Mouse (Mus musculus): ENCODE measurements around the gene Mkln1. TPM values are rescaled to one million over a fixed set of nuclear protein-coding genes. Genes with fewer than 3 reads are reported as not detected.

Mkln1 gene
- polyA plus RNA-seq, 1 experiment from 2014 or later: 130 TPM

GRCm38 (mm10) chr6:31524121-31524520 is 125.6 kb downstream of the Mkln1 start:
- Histone ChIP-seq H3K9ac (ENCODE audit: low read depth, low read length) (no peak overlapping the region), H3K36me3 (ENCODE audit: control insufficient read depth, insufficient read depth) (peaks cover 3% of the 10 kb centered on the region; the same call in 1 of the 2 replicates), H3K4me1 (ENCODE audit: control insufficient read depth, low read depth, low read length) (peaks cover 8% of the 10 kb centered on the region), H3K27ac (ENCODE audit: low read length) (no peak overlapping the region), H3K4me3 (ENCODE audit: low read depth, low read length) (no peak overlapping the region), H3K9me3 (replicated peaks; ENCODE audit: control insufficient read depth, low read length) (no peaks in the 10 kb centered on the region), H3K27me3 (ENCODE audit: control insufficient read depth, insufficient read depth, low read depth, low read length) (no peaks in the 10 kb centered on the region), H3K4me2 (ENCODE audit: low read depth, low read length) (no peak overlapping the region)
- no peak for ATAC-seq (ENCODE audit: low read depth)
- 75% methylated on average over 13 of the region's 13 CpGs for WGBS (ENCODE audit: insufficient replicate concordance)

GRCm38 (mm10) chr6:31524647-31525046 is 126.1 kb downstream of the Mkln1 start:
- Histone ChIP-seq H3K27me3 (ENCODE audit: control insufficient read depth, insufficient read depth, low read depth, low read length) (no peaks in the 10 kb centered on the region), H3K4me2 (ENCODE audit: low read depth, low read length) (no peak overlapping the region), H3K4me3 (ENCODE audit: low read depth, low read length) (no peak overlapping the region), H3K27ac (ENCODE audit: low read length) (no peak overlapping the region), H3K9me3 (replicated peaks; ENCODE audit: control insufficient read depth, low read length) (no peaks in the 10 kb centered on the region), H3K4me1 (ENCODE audit: control insufficient read depth, low read depth, low read length) (peaks cover 3% of the 10 kb centered on the region), H3K36me3 (ENCODE audit: control insufficient read depth, insufficient read depth) (peaks cover 3% of the 10 kb centered on the region; the same call in 1 of the 2 replicates), H3K9ac (ENCODE audit: low read depth, low read length) (no peak overlapping the region)
- no peak for ATAC-seq (ENCODE audit: low read depth)
- WGBS (ENCODE audit: insufficient replicate concordance): 73% methylated on average over 8 of the region's 8 CpGs

- Histone ChIP-seq H3K4me1 (ENCODE audit: control insufficient read depth, low read depth, low read length) (no peaks in the 10 kb centered on the region), H3K9ac (ENCODE audit: low read depth, low read length) (no peak overlapping the region), H3K9me3 (replicated peaks; ENCODE audit: control insufficient read depth, low read length) (no peaks in the 10 kb centered on the region), H3K4me2 (ENCODE audit: low read depth, low read length) (no peak overlapping the region), H3K36me3 (ENCODE audit: control insufficient read depth, insufficient read depth) (peaks cover 3% of the 10 kb centered on the region; the same call in 1 of the 2 replicates), H3K4me3 (ENCODE audit: low read depth, low read length) (no peak overlapping the region), H3K27me3 (ENCODE audit: control insufficient read depth, insufficient read depth, low read depth, low read length) (no peaks in the 10 kb centered on the region), H3K27ac (ENCODE audit: low read length) (no peak overlapping the region)
- ATAC-seq (ENCODE audit: low read depth): peak; percentile 31; the same call in 1 of the 2 replicates
- WGBS (ENCODE audit: insufficient replicate concordance): 56% methylated on average over 6 of the region's 6 CpGs
These were observed 126.8 kb downstream of the Mkln1 start for GRCm38 (mm10) chr6:31525231-31525900.

GRCm38 (mm10) chr6:31526929-31527328 is 128.4 kb downstream of the Mkln1 start:
- Histone ChIP-seq H3K4me1 (ENCODE audit: control insufficient read depth, low read depth, low read length) (no peaks in the 10 kb centered on the region), H3K27ac (ENCODE audit: low read length) (no peak overlapping the region), H3K4me3 (ENCODE audit: low read depth, low read length) (no peak overlapping the region), H3K36me3 (ENCODE audit: control insufficient read depth, insufficient read depth) (peaks cover 3% of the 10 kb centered on the region; the same call in 1 of the 2 replicates), H3K27me3 (ENCODE audit: control insufficient read depth, insufficient read depth, low read depth, low read length) (no peaks in the 10 kb centered on the region), H3K9me3 (replicated peaks; ENCODE audit: control insufficient read depth, low read length) (no peaks in the 10 kb centered on the region), H3K9ac (ENCODE audit: low read depth, low read length) (no peak overlapping the region), H3K4me2 (ENCODE audit: low read depth, low read length) (no peak overlapping the region)
- WGBS (ENCODE audit: insufficient replicate concordance): 61% methylated on average over 5 of the region's 5 CpGs
- no peak for ATAC-seq (ENCODE audit: low read depth)

- H3K9me3 ChIP-seq (replicated peaks; ENCODE audit: control insufficient read depth, low read length): no peaks in the 10 kb centered on the region
- no peaks in the 10 kb centered on the region for H3K27me3 ChIP-seq (ENCODE audit: control insufficient read depth, insufficient read depth, low read depth, low read length)
- H3K4me2 ChIP-seq (ENCODE audit: low read depth, low read length): no peak overlapping the region
- H3K4me3 ChIP-seq (ENCODE audit: low read depth, low read length): no peak overlapping the region
- peaks cover 3% of the 10 kb centered on the region; the same call in 1 of the 2 replicates for H3K36me3 ChIP-seq (ENCODE audit: control insufficient read depth, insufficient read depth)
- H3K4me1 ChIP-seq (ENCODE audit: control insufficient read depth, low read depth, low read length): no peaks in the 10 kb centered on the region
- 51% methylated on average over 7 of the region's 7 CpGs for WGBS (ENCODE audit: insufficient replicate concordance)
- H3K27ac ChIP-seq (ENCODE audit: low read length): no peak overlapping the region
- no peak overlapping the region for H3K9ac ChIP-seq (ENCODE audit: low read depth, low read length)
- ATAC-seq (ENCODE audit: low read depth): peak; percentile 56
These were observed 129.4 kb downstream of the Mkln1 start for GRCm38 (mm10) chr6:31527897-31528296.

GRCm38 (mm10) chr6:31528339-31528738 is 129.8 kb downstream of the Mkln1 start:
- no peak overlapping the region for H3K4me2 ChIP-seq (ENCODE audit: low read depth, low read length)
- H3K27ac ChIP-seq (ENCODE audit: low read length): no peak overlapping the region
- no peak overlapping the region for H3K9ac ChIP-seq (ENCODE audit: low read depth, low read length)
- ATAC-seq (ENCODE audit: low read depth): no peak
- no peaks in the 10 kb centered on the region for H3K27me3 ChIP-seq (ENCODE audit: control insufficient read depth, insufficient read depth, low read depth, low read length)
- H3K36me3 ChIP-seq (ENCODE audit: control insufficient read depth, insufficient read depth): peaks cover 3% of the 10 kb centered on the region; the same call in 1 of the 2 replicates
- no peaks in the 10 kb centered on the region for H3K9me3 ChIP-seq (replicated peaks; ENCODE audit: control insufficient read depth, low read length)
- H3K4me3 ChIP-seq (ENCODE audit: low read depth, low read length): no peak overlapping the region
- 77% methylated on average over 5 of the region's 5 CpGs for WGBS (ENCODE audit: insufficient replicate concordance)
- no peaks in the 10 kb centered on the region for H3K4me1 ChIP-seq (ENCODE audit: control insufficient read depth, low read depth, low read length)

GRCm38 (mm10) chr6:31531880-31532279 is 133.3 kb downstream of the Mkln1 start:
- no peaks in the 10 kb centered on the region for H3K27me3 ChIP-seq (ENCODE audit: control insufficient read depth, insufficient read depth, low read depth, low read length)
- H3K9ac ChIP-seq (ENCODE audit: low read depth, low read length): no peak overlapping the region
- H3K4me2 ChIP-seq (ENCODE audit: low read depth, low read length): no peak overlapping the region
- no peak for ATAC-seq (ENCODE audit: low read depth)
- no peaks in the 10 kb centered on the region for H3K9me3 ChIP-seq (replicated peaks; ENCODE audit: control insufficient read depth, low read length)
- peaks cover under 1% of the 10 kb centered on the region; the same call in 1 of the 2 replicates for H3K4me1 ChIP-seq (ENCODE audit: control insufficient read depth, low read depth, low read length)
- no peak overlapping the region for H3K27ac ChIP-seq (ENCODE audit: low read length)
- 66% methylated on average over 3 of the region's 3 CpGs for WGBS (ENCODE audit: insufficient replicate concordance)
- H3K4me3 ChIP-seq (ENCODE audit: low read depth, low read length): no peak overlapping the region
- no peaks in the 10 kb centered on the region for H3K36me3 ChIP-seq (ENCODE audit: control insufficient read depth, insufficient read depth)

- Histone ChIP-seq H3K9ac (ENCODE audit: low read depth, low read length) (no peak overlapping the region), H3K27ac (ENCODE audit: low read length) (no peak overlapping the region), H3K4me2 (ENCODE audit: low read depth, low read length) (no peak overlapping the region), H3K4me3 (ENCODE audit: low read depth, low read length) (no peak overlapping the region), H3K4me1 (ENCODE audit: control insufficient read depth, low read depth, low read length) (peaks cover 13% of the 10 kb centered on the region; the same call in 1 of the 2 replicates), H3K27me3 (ENCODE audit: control insufficient read depth, insufficient read depth, low read depth, low read length) (no peaks in the 10 kb centered on the region), H3K9me3 (replicated peaks; ENCODE audit: control insufficient read depth, low read length) (no peaks in the 10 kb centered on the region), H3K36me3 (ENCODE audit: control insufficient read depth, insufficient read depth) (no peaks in the 10 kb centered on the region)
- 72% methylated on average over 5 of the region's 5 CpGs for WGBS (ENCODE audit: insufficient replicate concordance)
- ATAC-seq (ENCODE audit: low read depth): no peak
These were observed 136.2 kb downstream of the Mkln1 start for GRCm38 (mm10) chr6:31534705-31535104.

- H3K36me3 ChIP-seq (ENCODE audit: control insufficient read depth, insufficient read depth): no peaks in the 10 kb centered on the region
- H3K27ac ChIP-seq (ENCODE audit: low read length): no peak overlapping the region
- ATAC-seq (ENCODE audit: low read depth): no peak
- H3K27me3 ChIP-seq (ENCODE audit: control insufficient read depth, insufficient read depth, low read depth, low read length): no peaks in the 10 kb centered on the region
- 33% methylated on average over 4 of the region's 4 CpGs for WGBS (ENCODE audit: insufficient replicate concordance)
- no peak overlapping the region for H3K4me3 ChIP-seq (ENCODE audit: low read depth, low read length)
- H3K9ac ChIP-seq (ENCODE audit: low read depth, low read length): no peak overlapping the region
- peaks cover 20% of the 10 kb centered on the region for H3K4me1 ChIP-seq (ENCODE audit: control insufficient read depth, low read depth, low read length)
- H3K4me2 ChIP-seq (ENCODE audit: low read depth, low read length): no peak overlapping the region
- H3K9me3 ChIP-seq (replicated peaks; ENCODE audit: control insufficient read depth, low read length): no peaks in the 10 kb centered on the region
These were observed 138.7 kb downstream of the Mkln1 start for GRCm38 (mm10) chr6:31537193-31537592.
